Mouse (Mus musculus) layer of hippocampus, postnatal 14 days (tissue): Measurements from ENCODE around the gene Szrd1. TPM values are rescaled to one million over a fixed set of nuclear protein-coding genes. Genes with fewer than 3 reads are reported as not detected.
"Not testable (repeated sequence)": the region's sequence is repeated elsewhere in the genome, so short reads cannot be mapped to it uniquely, and the experiment has no call there.

ENCODE experiments used
- DNase-seq, 2 experiments: peaks; one replicate each; pipeline ENCODE4 v3.0.0; 2021 to 2022; ENCODE audit warnings: low spot score in 2 of 2, mixed read lengths in 1 of 2
- total RNA-seq, 2 experiments: library from RNA; stranded (reverse); gene quantifications; 2 replicates each; pipeline ENCODE4 v1.2.3; 2021

The Szrd1 gene
- total RNA-seq, 2 experiments from 2014 or later = 49.8 to 63.7 TPM

GRCm38 (mm10) chr4:141148009-141148801 lies 8.6 kb upstream of the Szrd1 start:
- DNase-seq = no peak

GRCm38 (mm10) chr4:141147112-141148008 lies 7.8 kb upstream of the Szrd1 start, which contains the start of gene Fbxo42:
TSS of gene Fbxo42 (plus strand) at chr4:141147913.
- DNase-seq = peak; percentile 95 to 96

- DNase-seq = no peak
These were observed 7.0 kb upstream of the Szrd1 start for GRCm38 (mm10) chr4:141146491-141147033.

DNA sequence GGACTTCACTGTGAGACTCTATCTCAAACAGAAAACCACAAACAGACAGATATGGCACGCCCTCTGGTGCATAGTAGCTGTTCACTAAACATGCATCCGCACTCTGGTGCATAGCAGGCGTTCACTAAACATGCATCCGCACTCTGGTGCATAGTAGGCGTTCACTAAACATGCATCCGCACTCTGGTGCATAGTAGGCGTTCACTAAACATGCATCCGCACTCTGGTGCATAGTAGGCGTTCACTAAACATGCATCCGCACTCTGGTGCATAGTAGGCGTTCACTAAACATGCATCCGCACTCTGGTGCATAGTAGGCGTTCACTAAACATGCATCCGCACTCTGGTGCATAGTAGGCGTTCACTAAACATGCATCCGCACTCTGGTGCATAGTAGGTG lies 5.5 kb upstream of the Szrd1 start:
- not testable (repeated sequence) for DNase-seq

DNA sequence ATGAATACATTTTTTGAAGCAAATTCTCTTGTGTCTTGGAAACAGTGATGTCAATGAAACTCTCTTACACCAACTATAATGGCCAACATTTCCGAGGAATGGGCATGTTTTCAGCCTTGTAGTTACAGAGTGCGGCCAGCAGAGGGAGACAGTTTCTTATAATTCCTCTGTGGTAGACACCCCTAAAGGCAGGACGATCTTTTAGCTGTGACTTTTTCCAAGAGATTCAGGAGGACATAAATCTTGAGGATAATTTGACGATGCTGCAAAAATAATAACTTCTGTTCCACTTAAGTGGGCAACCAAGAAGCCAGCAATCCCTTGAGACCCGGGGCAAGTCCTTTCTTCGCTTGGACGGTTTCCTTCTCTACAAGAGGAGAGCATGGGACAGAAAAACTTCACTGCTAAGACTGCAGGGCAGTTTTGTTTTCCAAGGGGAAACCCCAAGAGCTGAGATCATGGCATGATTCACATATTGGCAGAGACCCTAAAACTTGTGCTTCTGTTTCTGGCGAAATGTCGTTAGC lies 2.8 kb upstream of the Szrd1 start:
- peak; percentile 78 to 81 for DNase-seq

DNA sequence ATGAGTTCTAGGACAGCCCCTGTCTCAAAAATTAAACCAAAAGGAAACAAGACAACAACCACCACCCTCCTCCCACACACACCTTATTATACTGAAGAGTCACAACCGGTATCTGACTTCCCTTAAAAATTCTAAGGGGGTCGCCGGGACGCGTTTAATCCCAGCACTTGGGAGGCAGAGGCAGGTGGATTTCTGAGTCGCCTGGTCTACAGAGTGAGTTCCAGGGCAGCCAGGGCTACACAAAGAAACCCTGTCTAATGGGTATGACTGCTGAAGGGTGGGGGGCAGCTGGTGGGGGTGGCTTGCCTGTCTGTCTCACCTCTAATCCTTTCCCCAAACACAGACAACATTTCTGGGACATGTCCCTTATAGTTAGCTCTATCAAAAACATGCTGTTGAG lies 1.4 kb upstream of the Szrd1 start:
- no peak for DNase-seq

- not testable (repeated sequence) for DNase-seq
These were observed 779 bp upstream of the Szrd1 start for GRCm38 (mm10) chr4:141140354-141140753.

GRCm38 (mm10) chr4:141138425-141139115 lies 1.0 kb downstream of the Szrd1 start:
- DNase-seq = no peak

DNA sequence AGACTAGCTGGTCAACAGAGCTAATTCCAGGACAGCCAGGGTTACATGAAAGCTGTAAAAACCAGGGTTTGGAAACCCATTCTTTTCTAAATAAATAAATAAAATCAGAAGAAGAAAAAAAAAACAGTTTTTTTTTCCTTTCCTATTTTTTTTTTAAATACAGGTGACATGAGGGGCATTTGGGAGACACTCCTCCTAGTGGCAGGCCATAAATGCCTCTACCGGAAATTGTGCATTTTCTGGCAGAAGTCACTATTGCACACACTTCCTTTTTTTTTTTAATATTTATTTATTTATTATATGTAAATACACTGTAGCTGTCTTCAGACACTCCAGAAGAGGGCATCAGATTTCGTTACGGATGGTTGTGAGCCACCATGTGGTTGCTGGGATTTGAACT lies 1.8 kb downstream of the Szrd1 start:
- not testable (repeated sequence) for DNase-seq

DNA sequence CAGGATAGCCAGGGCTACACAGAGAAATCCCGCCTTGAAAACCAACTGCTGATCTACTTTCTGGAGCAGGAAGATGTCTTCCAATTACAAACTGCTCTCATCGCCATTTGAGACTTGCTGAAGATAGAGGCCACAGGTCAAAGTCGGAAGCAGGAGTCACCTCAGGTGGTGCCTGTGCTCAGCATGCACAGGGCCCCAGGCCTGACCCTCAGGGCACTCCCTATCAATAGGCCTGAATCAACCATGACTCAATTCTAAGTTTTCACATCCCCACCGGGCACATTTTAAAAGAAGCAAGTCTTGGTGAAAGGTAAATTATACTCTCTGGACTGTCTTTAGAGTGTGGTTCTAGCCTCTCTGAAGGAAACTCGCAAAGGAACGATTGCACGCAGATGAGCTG lies 3.4 kb downstream of the Szrd1 start:
- DNase-seq = no peak

DNA sequence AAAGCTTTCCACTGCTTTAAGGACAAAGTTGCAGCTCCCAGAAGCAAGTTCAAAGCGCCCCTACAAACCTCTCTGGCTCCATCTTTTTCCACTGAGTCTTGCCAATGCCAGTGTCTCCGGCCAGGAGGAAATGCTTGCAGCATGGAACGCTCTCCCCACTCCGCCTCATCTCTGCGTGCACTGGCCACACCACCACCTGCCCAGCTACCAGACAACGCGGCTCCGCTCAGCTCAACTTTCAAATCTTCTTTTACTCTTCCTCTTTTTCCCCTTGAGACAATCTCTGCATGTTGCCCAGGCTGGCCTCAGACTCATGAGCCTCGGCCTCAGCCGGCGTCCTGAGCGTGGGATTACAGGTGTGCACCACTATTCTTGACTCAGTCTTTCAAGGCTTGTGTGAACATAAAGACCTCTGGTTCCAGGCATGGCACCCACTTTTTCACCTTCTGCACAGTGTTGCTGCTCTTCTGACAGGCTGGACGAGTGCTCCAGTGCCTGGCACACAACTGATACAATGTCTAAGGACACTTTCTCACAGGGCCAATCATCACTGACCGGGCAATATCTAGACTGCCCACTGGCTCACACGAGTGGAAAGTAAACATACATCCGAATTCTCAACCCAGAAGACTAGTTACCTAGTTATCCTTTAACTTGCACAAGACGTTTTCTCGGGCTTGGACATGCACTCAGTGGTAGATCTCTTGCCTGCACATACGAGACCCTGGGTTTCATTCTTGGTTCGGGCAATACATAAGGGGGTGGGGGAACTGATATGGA lies 4.6 kb downstream of the Szrd1 start:
- DNase-seq = no peak

DNA sequence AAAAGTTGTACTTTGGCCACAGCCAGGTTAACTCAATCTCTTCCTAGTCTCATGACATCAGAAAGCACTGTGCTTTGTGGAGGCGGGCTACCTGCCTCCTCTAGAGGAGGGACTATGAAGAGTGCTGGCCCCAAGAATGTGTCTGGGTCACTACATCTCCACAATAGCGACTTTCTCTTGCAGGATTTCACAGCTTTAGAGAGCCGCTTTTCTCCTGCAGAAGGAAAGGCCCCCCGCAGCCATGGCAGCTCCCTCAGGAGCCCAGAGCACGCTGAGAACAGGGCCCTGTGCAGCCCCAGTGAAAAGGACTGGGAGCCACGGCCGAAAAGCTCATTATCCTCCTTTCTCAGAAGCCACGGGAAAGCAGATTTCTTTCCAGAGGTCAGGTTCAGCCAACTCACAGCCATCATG lies 5.5 kb downstream of the Szrd1 start:
- DNase-seq = peak in 1 of 2 experiments; percentile 58

- no peak for DNase-seq
These were observed 6.3 kb downstream of the Szrd1 start for GRCm38 (mm10) chr4:141133227-141133626.

DNA sequence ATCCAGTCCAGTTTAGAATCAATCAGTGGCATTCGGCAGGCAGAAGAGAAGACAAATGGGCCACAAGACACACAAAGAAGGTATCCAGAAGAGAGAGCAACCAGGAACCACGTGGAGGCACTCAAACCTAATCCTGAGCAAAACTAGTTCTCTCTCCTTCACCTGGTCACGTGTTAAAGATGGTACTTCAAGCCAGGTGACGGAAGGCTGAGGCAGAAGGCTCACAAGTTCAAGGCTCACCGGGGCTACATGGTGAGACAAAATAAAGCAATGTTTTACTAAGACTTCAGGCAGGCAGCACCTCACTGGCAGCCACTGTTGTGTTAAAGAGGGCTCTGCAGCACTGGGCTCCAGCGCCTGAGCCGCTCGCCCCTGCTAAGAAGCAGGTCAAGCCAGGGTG lies 7.4 kb downstream of the Szrd1 start:
- DNase-seq = no peak

DNA sequence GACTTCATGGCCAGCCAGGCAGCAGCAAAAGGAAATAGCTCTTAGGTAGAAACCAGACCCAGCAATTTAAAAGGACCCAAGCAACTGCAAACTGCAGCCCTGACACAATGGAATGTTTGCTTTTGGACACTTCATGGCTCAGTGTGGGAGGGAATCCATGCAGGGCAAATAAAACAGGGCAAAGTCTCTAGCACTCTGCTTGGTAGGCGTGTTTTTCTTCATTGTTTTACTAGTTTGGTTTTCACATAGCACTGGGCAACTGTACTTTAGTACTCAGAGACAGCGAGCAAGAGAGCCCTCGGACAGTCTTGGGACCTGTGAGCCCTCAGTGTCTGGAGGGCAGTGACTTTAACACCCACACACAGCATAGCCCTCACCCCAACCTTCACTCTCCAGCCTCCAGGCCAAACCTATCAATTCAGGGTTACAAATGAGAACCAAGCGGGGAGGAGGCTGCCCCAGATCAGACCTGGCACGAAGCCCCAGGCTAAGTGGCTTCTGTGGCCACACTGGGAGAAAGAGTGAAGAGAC lies 8.0 kb downstream of the Szrd1 start:
- no peak for DNase-seq

DNA sequence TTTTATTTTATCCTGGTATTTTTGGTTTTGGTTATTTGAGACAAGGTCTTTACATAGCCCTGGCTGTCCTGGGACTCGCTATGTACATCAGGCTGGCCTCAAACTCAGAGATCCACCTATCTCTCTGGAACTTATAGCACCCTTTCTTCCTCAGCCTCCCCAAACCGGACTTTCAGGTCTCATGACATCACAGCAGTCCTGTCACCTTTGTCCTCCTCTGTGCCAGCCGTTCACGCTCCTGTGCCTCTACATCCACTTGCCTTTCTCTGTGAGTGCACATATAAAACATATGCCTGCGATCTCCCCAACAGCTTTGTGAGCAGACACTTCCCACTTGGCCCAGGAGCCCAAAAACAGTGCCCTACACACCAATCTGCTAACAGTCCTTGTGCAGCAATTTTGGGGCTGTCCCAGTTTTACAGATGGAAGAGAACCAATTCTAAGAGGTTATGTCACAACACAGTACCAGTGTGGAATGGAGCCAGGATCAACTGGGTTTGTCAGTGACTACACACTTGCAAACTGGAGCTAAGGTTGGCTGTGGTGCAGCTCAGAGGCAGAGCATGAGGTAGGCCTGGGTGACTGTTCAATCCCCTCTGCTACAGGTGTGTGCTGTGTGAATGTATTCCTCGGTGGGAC lies 8.8 kb downstream of the Szrd1 start:
- DNase-seq = no peak

DNA sequence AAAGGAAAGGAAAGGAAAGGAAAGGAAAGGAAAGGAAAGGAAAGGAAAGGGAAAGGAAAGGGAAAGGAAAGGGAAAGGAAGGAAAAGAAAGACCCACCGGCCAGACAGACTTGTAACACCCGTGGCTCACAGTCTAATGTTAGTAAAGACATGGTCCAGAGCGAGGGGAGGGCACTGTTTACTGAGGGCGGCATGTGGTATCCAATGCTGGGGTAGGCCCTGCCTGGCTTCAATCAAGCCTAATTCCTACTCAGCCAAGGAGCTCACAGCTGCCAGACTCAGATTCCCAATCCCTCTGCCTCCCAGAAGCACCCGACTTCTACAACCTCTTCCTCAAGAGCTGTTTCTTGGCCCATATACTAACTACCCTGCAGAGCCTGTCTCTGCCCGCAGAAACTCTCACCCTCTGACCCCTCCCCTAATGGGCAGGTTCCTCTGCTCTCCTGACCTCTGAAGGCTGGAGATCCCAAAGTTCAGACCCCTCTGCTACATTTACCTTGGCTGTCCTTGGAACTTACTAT lies 10.3 kb downstream of the Szrd1 start:
- no peak for DNase-seq

- no peak for DNase-seq
These were observed 16.5 kb downstream of the Szrd1 start for GRCm38 (mm10) chr4:141123065-141123464.

GRCm38 (mm10) chr4:141122663-141123062 lies 16.9 kb downstream of the Szrd1 start:
- DNase-seq = no peak
